Mouse (Mus musculus) cortical plate, adult 2 months (tissue): ENCODE measurements around the gene Ccdc82. TPM values are rescaled to one million over a fixed set of nuclear protein-coding genes. Genes with fewer than 3 reads are reported as not detected.

ENCODE experiments used
- H3K27ac ChIP-seq: fragments of 200-500 bp; 2 replicates; pipeline ENCODE4 v1.5.1; 2012; ENCODE audit warnings: low read length, control low read depth, inconsistent platforms; ENCODE audit not compliant: insufficient read depth
- H3K4me1 ChIP-seq: fragments of 200-500 bp; 2 replicates; pipeline ENCODE4 v1.6.1; 2011; ENCODE audit warnings: low read length; ENCODE audit not compliant: control insufficient read depth, insufficient read depth
- H3K4me3 ChIP-seq: fragments of 200-500 bp; 2 replicates; pipeline ENCODE4 v1.5.1; 2011; ENCODE audit warnings: mild to moderate bottlenecking, low read length, control low read depth; ENCODE audit not compliant: insufficient read depth
- CTCF ChIP-seq: fragments of 200-500 bp; IDR thresholded peaks from 2 replicates; pipeline ENCODE4 v1.5.1; 2011; ENCODE audit warnings: mild to moderate bottlenecking, control low read depth, low read length; ENCODE audit not compliant: insufficient read depth; ENCODE audit errors: extremely low read depth
- POLR2A ChIP-seq: fragments of 200-500 bp; IDR thresholded peaks from 2 replicates; pipeline ENCODE4 v1.6.1; 2011; ENCODE audit warnings: mild to moderate bottlenecking, low read length, control low read depth; ENCODE audit not compliant: insufficient read depth; ENCODE audit errors: extremely low read depth
- polyA plus RNA-seq: library from polyadenylated mRNA; depleted of rRNA; stranded (reverse); fragments of >200 nt; gene quantifications from 2 replicates; pipeline ENCODE4 v1.2.3, GENCODE M21; 2012

Gene Ccdc82
- polyA plus RNA-seq, 1 experiment: 17.4 TPM

DNA sequence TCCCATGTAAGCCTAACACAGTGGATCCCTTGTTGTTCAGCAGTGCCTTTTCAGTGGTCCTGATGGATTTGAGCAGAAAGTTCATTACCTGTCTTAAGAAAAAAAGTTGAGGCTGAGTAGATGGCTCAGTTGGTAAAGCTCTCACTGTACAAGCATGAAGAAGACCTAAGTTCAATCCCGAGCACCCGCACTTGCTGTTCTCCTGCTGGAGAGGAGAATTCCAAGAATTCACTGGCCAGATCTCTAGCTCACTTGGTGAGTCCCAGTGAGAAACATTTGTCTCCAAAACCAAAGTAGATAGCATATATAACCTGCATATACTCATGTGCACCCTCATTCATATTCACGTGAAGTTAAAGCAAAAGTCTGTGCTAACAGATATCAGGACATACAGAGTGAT, 59.7 kb downstream of the Ccdc82 start:
- no peak for TF ChIP-seq CTCF
- TF ChIP-seq POLR2A: no peak
- no peak overlapping the region for H3K4me3 ChIP-seq
- H3K4me1 ChIP-seq: no peaks in the 10 kb centered on the region
- no peak overlapping the region for H3K27ac ChIP-seq

DNA sequence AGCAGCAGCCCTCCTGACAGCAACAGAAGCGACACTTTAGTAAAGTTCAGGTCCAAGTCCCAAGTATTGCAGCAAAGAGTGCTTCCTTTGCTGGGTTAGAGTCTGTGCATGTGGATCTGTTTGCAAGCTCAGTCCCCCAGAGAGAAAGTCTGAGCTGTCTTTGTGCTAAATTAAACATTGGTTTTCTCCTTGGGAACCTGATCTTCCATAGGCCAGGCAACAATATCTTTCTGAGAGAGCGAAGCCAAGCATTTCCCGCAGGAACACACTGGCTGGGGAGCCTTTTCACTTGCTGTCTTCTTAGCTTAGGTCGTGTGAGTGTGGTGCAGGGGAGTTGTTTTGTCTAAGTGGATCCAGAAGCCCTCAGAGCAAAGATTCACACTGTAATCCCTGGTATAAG, 60.5 kb downstream of the Ccdc82 start:
- Histone ChIP-seq H3K4me3 (no peak overlapping the region), H3K27ac (no peak overlapping the region), H3K4me1 (no peaks in the 10 kb centered on the region)
- TF ChIP-seq POLR2A: no peak
- no peak for TF ChIP-seq CTCF

DNA sequence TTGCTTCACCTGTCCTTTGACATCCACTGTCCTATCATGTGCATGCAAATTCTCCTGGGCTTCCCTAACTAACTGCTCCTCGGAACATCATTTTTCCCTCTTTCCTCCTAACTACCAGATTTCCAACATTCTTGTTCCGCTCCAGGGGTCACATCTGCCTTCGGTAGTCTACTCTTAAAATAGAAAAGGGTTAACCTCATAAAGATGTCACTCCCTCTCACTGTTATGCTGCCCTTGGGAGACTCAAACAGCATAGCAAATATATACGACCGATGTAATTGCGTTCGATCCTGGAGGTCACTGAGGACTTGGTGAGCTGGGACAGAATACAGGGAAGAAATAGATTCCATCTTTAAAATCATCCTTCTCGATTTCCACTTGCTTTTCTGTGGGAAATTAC, 62.0 kb downstream of the Ccdc82 start:
- no peak overlapping the region for H3K27ac ChIP-seq
- H3K4me3 ChIP-seq: no peak overlapping the region
- TF ChIP-seq POLR2A: no peak
- TF ChIP-seq CTCF: no peak
- no peaks in the 10 kb centered on the region for H3K4me1 ChIP-seq

DNA sequence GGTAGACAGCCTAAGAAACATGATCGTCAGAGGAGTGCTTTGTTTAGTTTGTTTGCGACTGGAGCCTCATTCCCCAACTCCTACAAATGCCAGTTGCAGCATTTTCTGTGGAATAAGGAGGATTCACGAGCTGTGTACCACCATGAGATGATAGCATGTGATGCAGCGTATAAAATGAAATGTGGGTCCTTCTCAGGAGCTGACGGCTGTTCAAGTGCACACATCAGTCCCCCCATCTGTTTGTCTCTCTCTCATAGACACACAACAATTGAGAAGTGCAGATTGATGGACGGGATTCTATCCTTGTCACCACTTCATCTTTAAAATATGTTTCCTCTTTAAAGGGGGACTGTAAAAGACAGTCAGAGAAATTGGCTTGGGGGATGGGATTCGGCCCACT, 63.1 kb downstream of the Ccdc82 start:
- no peak overlapping the region for H3K4me3 ChIP-seq
- H3K27ac ChIP-seq: no peak overlapping the region
- peaks cover 2% of the 10 kb centered on the region; the same call in 1 of the 2 replicates for H3K4me1 ChIP-seq
- TF ChIP-seq POLR2A (no peak), CTCF (no peak)

DNA sequence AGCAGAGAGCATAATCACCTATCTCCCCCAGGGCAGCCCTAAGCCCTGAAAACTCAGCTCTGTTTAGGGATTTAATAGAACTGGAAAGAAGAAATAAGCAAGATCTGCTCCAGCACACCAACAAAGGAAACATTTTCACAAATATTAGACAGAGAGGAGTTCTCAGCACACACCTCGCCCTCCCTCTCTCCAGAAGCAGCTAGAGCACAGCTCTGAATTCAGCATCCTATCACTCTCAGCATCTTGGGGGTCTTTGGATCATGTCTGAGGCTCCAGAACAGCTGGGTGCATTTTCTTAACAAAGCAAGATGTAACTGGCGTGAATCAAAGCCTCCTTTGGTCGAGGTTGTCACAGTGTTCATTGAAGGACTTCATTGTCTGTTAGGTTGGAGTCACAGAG, 63.5 kb downstream of the Ccdc82 start:
- TF ChIP-seq POLR2A: no peak
- TF ChIP-seq CTCF: no peak
- H3K27ac ChIP-seq: no peak overlapping the region
- peaks cover 2% of the 10 kb centered on the region; the same call in 1 of the 2 replicates for H3K4me1 ChIP-seq
- no peak overlapping the region for H3K4me3 ChIP-seq

DNA sequence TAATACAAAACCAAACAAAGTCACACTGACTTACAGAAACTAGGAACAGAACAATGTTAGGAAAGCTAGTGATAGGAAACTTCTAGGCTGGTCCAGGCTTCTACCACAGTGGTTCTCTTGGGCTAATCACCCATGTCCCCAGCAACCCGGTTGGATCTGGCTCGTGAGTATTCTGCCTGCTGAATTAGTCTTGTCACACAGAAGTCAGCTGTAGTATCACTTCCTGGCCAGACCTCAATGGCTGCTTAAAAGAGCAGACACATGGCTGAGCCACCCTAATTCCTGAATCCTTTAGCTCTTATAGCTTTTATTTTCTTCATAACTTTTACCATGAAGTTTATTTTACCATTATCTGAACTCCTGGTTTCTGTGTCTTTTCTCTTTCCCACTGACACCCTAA, 64.3 kb downstream of the Ccdc82 start:
- no peak overlapping the region for H3K27ac ChIP-seq
- H3K4me3 ChIP-seq: no peak overlapping the region
- TF ChIP-seq CTCF: no peak
- TF ChIP-seq POLR2A: no peak
- peaks cover 3% of the 10 kb centered on the region; the same call in 1 of the 2 replicates for H3K4me1 ChIP-seq

DNA sequence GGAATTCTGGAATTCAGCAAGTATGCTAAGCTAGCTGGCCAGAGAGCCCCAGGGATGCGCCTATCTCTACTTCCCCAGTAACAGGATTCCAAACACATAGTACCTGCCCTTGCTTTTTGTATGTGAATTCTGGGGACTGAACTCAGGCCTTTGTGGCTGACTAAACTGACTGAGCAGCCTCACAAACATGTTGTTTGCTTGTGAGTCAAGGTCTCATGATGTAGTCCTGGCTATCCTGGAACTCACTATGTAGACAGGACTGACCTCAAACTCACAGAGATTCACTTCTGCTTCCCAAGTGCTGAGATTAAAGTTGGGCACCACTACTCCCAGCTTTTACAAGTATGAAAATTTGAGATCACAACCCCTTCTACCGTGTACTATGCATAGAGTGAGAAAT, 67.2 kb downstream of the Ccdc82 start:
- Histone ChIP-seq H3K4me1 (peaks cover 3% of the 10 kb centered on the region; the same call in 1 of the 2 replicates), H3K4me3 (no peak overlapping the region), H3K27ac (no peak overlapping the region)
- TF ChIP-seq CTCF: no peak
- TF ChIP-seq POLR2A: no peak

DNA sequence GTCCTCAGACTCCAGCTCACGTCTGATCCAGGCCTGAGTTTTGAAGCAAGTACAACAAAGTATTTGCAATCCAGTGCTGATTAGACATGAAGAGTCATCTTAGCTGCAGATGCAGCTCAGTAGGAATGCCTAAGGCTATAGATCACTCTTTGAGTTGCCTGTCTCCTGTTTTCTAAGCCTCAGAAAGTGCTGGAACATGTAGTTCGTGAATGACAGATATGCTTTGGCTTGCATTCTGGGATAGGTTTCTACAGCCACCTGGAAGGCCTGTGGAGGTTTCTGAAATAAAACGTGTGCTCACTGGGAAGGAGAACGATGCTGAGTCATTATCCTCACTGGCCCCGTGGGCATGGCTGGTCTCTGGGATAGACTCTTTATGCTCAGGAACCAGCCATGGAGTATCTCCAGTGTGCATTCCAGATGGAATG, 67.8 kb downstream of the Ccdc82 start:
- H3K4me3 ChIP-seq: no peak overlapping the region
- H3K4me1 ChIP-seq: peaks cover 3% of the 10 kb centered on the region; the same call in 1 of the 2 replicates
- no peak overlapping the region for H3K27ac ChIP-seq
- no peak for TF ChIP-seq POLR2A
- no peak for TF ChIP-seq CTCF

DNA sequence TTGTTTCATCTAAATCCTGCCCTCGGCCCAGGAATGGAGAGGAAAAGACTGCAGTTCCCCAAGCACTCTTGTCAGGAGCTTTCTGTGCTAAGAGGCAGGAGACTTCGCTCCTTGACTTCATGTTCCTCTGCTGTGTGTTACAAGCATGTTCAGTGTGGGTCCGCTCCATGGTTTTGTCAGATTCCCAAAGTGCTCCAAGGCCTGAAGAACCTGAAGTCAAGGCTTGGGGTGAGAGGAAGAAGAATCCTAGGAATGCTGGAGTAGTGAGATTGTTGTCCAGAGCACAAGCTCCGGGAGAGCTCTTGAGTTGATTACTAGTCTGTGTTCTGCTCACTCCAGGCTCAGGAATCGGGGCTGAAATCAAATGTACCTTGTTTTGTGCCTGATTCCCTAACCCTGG, 68.6 kb downstream of the Ccdc82 start:
- TF ChIP-seq POLR2A (no peak), CTCF (no peak)
- Histone ChIP-seq H3K27ac (no peak overlapping the region), H3K4me3 (no peak overlapping the region), H3K4me1 (peaks cover 3% of the 10 kb centered on the region; the same call in 1 of the 2 replicates)

DNA sequence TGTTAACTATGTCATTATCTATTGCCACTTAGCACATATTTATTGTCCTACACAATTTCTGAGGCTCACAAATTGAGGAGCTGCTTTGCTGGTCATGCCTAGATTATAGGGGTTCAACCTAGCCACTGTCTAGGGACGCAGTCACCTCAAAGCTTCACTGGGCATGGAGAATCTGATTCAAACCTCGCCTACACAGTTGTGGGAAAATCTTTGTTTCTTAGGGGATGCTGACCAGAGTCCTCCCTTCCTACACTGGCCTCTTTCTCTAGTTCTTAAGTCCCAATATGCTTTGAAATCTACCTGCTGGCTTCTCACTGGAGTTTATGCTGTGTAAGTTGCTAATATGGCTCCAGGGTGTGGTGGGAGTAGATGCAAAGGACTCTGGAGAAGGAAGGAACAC, 72.8 kb downstream of the Ccdc82 start:
- Histone ChIP-seq H3K4me1 (peaks cover 2% of the 10 kb centered on the region; the same call in 1 of the 2 replicates), H3K4me3 (no peak overlapping the region), H3K27ac (no peak overlapping the region)
- TF ChIP-seq CTCF (no peak), POLR2A (no peak)

DNA sequence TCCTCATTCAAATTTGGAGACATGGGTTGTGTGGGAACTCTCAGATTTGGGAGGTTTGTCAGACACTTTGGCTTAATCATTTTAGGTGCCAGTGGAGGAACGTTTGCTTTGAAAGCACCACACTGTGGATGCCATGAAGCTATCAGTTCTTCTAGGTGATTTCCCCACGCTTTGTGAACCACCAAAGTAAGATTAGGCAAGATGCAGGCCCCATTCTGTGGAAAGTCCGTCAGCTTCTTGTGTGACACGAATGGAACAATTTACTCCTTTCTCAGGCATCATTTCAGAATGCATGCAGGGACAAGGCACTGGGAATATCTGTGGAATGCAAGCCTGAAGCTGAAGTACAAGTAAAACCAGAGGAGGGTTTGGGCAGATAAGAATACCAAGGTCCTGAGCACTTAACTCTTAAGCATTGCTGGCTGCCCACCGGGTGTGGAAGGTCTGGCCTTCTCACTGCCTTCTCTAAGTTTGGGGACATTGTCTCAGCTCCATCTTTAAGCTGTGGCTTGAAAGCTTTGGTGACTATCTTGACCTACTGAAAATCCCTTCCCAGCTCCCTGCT, 74.1 kb downstream of the Ccdc82 start:
- no peak overlapping the region for H3K4me3 ChIP-seq
- H3K4me1 ChIP-seq: no peaks in the 10 kb centered on the region
- TF ChIP-seq POLR2A: no peak
- TF ChIP-seq CTCF: no peak
- H3K27ac ChIP-seq: no peak overlapping the region
